Mouse (Mus musculus) kidney, adult 2 months (tissue): Measurements from ENCODE around the gene Fancd2.

Source experiments
- CTCF ChIP-seq: fragments of 200-500 bp; conservative IDR thresholded peaks from 2 replicates; pipeline ENCODE4 v1.5.1; 2011; ENCODE audit warnings: low read depth, mild to moderate bottlenecking, control low read depth, low read length, moderate library complexity, mixed read lengths; ENCODE audit not compliant: insufficient read depth, insufficient read length
- POLR2A ChIP-seq: fragments of 200-500 bp; IDR thresholded peaks from one replicate; pipeline ENCODE4 v1.6.1; 2011; ENCODE audit warnings: low read depth, low read length, control low read depth

DNA sequence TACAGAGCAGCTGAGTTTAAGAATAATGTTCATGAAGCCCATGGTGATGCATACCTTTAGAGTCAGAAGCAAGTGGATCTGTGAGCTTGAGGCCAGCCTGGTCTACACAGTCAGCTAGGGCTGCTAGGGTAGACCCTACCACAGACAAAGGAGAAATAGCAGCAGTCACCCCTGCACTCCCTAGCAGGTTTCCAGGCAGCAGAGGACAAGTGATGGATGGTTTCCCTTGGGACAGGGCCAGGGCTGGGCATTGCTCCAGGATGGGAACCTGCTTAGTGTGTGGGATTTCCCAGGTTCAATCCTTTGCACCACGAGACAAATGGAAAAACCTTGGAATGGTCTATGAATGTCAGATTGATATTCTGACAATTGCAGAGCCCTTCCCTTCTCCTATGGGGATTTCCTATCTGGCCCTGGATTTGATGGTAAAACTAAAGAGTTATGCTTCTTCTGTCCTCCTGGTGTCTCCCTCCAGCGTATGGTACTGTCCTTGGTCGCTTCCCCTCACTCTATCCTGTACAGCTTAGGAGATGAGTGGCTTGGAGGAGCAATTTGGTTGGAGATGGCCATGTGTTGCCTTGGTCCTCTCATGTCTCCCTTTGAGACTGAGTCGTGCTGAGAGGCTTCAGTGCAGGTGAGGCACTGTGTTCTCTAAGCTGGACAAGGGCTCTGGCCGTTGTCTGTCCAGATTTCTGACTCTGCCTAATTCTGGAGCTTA lies 55.1 kb downstream of the Fancd2 start:
- TF ChIP-seq POLR2A (no peak), CTCF (no peak)
